Mouse (Mus musculus) erythroblast, embryonic 14.5 days (primary cell): ENCODE measurements at regions not wholly inside any gene's neighbourhood (a gene's known extent, or its start where the extent isn't known, plus 50 kb on each side); places are given as distances from the start of the nearest gene placed in this dataset.

Source experiments
- GATA1 ChIP-seq: IDR thresholded peaks from 2 replicates; pipeline ENCODE4 v1.6.1; 2012; ENCODE audit warnings: low read length, inconsistent platforms, mixed read lengths
- TAL1 ChIP-seq: IDR thresholded peaks from 3 replicates; pipeline ENCODE4 v1.6.1; 2012; ENCODE audit warnings: low read length, inconsistent platforms, mixed read lengths

DNA sequence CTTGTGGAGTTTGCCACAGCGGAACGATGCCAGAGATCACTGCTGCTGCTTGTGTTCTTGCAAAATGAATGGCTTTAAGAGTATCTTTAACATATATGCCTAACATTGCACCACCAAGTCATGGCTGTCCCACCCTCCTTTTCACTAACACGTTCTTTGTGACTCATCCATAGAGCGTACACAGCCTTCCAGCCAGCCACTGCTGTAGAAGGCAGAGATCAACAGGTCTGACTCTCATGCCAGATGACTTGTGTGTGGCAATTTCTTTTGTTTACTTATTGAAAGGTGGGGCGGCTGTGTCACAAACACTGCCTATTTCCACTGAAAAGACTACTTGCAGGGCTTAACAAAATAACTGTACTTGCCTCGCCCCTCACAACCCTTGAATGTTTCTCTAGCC is 239.5 kb upstream of the Rgma start:
- TF ChIP-seq GATA1 (no peak), TAL1 (no peak)
